Mouse (Mus musculus): Measurements from ENCODE around the gene Irf2bpl.
A peak's percentile ranks its signal among the peaks of the same experiment; 100 is the strongest.

Irf2bpl gene

DNA sequence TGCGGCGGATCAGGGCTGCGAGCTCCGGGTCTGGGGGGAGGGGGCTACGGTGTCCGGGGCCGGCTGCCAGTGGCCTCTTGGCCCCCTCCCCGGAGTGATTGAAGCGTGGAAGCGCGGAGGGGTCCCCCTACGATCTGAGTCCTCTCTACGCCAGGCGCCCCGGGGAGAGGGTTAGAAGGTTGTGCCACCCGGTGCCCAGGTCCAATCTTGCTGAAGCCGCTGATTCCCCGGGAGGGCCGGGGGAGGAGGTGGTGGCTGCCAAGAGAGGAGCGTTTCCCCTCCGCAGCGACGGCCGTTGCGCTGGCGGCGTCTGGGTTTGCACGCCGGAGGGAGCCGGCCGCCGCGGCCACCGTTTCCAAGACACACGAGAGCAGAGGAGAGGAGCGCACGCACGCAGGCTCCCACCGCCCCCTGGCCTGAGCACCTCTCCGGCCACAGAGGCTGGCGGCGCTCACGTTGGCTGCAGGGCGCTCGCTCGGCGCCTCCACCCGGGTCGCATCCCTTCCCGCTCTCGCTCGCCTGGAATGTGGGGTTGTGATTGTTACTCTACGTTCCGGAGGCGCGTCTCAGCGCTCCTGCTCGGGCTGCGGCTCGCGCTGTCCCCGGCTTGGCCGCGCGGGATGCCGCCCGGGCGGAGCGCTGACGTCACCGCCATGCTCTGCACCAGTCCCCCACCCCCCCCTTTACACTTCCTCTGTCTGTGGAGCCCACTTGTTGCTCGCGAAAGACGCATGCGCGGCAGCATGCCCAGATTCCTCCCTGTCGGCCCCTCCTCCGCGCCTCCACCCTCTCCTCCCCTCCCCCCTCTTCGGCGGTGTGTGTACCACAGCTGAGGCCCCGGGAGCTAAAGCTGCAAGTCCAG is at the start of gene Irf2bpl:
Irf2bpl (minus strand) TSS at position 602 of the 862 bp plus-strand sequence.
- peak; percentile 100 for DNase-seq

DNA sequence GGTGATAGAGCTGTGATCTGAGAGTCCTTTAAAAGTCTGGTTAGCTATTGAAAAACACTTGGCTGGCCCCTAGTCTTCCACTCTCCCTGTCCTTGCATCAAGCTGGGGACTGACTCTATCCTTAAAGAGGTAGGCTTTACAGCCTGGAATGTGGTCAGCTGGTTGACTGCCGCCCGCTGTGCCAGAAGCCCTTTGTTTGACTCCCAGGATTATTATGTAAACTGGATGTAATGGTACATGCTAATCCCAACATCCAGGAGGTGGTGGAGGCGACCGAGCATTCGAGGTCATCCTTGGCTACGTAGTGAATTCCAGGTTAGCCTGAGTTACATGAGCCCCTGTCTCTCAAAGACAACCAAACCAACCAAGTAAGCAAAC is 48.0 kb upstream of the Irf2bpl start:
- DNase-seq, result peak; percentile 99

DNA sequence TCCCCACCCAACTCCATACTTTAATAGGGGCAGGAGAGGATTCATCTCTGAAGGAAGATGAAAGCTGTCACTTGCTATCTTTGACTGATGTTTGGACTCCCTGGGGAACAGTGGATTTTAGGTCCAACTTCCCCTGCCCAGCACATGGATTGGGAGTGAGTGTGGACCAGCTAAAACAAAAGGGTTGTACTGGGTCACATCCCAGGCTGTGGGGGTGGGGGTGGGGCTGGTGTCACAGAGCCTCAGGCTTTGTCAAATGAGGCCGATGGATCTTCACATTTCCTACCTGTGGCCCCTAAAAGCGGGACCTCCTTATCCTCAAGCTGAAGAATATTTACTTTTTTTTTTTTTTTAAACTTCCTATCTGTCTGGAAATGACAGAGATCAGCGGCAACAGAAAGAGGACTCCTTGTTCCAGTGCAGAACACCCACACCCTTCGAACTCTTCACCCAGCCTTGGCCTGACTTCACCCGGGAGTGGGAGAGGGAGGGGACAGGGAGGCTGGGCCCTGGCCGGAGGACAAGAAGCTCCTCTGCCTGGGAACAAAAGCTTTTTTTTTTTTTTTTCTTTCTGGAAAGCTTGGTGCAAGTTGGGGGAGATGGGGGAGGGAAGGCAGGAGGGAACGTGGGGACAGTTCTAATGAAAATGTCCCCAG is 47.4 kb upstream of the Irf2bpl start:
- peak; percentile 100 for DNase-seq

DNA sequence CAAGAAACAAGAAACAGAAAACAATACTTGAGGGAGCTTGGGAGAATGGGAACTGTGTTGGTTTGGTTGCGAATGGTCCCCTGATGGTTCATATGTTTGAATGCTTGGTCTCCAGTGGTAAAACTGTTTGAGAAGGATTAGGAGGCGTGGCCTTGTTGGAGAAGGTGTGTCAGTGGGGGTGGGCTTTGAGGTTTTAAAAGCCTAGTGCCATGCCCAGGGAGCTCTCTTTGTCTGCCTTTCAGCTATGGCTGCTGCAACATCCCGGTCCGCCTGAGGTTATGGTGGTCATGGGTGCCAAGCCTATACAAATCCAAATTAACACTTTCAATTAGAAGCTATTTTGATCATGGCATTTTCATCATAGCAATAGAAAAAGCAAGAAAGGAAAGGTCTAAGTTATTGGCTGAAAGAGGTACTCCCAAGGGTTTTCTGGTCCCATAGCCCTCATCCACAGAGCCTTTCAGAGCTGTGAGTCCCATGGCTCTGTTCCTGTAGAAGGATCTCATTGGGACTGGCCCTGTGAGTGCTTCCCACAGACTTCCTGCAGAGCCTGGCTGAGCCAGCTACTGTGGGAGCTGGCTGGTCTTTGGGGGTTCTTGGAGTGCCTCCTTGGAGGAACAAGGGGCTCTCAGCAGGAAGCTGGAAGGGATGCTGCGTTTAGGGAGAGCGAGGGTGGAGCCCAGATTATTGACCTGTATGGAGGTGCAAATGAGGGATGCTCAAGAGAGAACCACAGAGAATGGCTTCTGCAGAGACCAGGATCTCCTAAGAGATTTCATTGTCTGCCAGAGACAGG is 46.5 kb upstream of the Irf2bpl start:
- peak; percentile 98 for DNase-seq

DNA sequence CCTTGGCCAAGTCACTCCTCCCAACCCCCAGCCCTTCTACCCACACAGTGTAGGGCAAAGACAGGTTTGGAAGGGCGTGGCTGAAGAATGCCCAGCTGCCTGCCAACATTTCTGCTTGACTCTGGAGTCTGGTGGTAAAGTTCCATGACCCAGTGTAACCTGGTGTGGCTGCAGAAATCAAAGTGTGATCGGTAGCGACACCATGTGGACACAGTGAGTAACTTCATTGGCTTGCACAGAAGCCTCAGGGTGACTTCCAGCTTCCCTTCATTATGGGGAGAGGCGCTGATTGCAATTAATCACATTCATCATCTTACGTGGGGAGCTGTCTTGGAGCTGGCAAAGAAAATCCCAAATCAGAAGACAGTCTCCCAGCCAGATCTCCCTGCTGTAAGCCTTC is 39.2 kb upstream of the Irf2bpl start:
- peak; percentile 98 for DNase-seq

DNA sequence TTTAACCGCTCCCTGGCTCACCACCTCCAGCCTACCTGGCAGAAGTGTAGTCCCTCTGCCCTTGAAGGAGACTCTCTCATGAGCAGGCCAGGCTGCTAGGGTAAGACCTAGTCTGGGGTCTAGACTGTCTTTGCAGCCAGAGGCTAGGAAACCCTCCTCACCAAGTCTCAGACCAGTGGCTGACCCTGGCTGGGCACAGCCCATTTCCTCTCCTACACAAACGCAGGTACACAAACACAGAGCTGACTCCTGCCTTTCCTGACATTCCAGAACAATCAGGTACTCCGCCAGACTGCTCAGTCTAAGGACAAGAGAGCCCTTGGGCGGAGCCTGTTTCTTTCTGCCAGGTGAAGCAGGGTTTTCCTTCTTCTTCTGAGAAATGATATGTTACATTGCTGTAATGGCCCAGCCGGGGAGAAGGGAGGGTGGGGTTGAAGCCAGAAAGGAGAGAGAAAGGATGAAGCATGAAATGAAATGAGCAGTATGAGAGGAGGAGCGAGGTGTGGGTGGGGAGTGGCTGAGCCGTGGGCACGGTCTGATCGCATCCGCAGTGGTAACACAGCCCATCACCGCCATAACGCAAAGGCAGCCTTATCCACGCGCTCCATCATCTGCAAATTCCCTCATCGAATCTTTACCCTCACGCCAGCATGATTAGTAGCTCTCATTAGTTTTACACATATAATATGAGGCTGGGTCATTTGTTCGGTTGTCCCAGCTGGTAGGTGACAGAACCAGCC is 34.6 kb upstream of the Irf2bpl start:
- DNase-seq, result no peak

DNA sequence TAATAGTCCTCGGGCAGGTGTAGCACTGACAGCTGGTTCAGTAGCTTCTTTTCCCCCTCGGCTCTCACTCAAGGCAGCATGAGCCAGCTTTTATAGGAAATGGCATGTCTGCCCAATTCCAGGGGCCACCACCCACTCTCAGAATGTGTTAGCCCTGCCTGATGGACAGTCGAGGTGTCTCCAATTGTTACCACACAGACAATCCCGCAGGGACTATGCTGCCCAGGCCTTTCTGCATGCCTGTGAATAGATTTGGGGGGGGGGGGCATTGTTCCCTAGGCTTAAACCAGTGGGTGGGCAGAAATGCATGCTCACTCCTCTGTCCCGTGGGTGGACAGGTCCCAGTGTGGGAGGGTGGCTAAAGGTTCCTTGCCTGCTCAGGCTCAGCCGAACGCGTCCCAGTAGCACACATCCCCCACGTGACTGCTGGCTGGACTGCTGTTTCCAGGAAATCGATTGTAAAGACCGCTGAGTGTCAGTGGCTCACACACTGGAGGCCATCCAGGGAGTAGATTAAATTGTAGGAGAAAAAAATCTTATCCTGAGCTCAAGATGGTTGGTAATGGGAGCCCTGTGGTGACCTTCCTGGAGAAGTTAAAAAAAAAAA is 33.9 kb upstream of the Irf2bpl start:
- peak; percentile 97 for DNase-seq

DNA sequence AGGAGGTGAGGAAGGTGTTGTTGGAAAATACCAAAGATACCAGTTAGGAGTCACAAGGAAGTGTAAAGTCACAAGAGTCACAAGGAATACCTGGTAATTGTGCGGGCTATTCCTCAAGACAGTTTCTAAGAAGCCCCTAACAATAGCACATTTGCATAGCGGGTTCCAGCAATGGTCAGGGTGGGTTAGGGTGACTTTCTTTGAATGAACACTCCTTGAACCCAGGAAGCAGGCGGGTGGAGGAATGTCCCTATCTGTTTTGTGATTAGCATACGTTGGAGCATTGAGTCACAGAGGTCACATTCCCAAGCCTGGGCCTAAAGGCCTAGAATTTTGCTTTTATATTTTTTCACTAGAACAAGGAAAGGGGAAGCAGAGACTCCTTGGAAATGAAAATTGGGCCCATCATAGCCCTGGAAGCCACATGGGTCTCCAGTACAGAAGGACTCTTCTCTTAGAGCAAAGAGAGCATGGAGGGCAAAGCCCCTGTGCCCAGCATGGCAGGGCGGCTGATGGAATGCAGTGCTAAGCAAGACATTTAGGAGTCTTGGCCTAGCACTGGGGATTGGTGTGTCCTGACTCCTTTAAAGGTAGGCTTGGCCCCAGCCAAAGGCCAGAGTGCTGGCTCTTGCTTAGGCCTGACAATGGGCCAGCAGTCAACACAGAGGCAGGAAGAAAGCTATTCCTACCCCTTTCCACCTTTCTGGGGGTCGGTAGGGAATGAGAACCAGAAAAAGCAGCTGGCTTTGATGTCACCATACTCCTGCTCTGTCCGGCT is 32.4 kb upstream of the Irf2bpl start:
- DNase-seq, result peak; percentile 86

DNA sequence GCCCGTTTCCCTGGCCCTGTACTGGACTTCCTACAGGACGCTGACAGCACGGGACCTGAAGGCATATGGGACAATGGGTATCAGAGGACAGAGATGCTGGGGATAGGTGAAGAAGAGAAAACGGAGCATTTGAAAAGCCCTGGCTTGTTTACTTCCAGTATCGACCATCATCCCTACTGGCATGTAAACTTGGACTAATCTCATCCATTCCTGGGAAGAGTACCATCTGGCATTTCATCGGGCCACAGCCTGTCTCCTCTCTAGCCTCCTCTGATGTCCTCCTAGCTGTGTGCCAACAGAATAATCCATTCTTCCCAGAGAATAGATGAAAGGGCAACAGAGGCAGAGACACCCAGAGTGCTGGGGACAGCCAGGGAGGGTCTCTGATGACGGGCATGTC is 31.0 kb upstream of the Irf2bpl start:
- no peak for DNase-seq

DNA sequence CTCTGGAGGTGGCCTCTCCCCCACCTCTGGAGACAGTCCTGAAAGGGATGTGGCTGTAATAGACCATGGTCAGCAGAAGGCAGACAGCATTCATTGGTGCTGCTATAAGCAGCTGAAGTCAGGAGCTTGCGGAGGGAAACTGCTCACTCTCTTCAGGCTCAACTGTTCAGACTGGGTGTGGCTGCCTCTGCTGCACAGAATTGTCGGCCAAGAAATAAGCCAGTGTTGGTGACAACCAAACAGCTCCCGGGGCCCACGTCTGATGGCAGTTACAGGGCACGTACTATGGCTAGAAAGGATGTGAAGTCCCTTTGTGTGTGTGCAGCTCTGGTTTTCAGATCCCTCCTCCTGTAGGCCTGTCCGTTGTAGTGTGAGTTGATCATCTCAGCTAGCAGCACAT is 30.2 kb upstream of the Irf2bpl start:
- DNase-seq, result peak; percentile 93

DNA sequence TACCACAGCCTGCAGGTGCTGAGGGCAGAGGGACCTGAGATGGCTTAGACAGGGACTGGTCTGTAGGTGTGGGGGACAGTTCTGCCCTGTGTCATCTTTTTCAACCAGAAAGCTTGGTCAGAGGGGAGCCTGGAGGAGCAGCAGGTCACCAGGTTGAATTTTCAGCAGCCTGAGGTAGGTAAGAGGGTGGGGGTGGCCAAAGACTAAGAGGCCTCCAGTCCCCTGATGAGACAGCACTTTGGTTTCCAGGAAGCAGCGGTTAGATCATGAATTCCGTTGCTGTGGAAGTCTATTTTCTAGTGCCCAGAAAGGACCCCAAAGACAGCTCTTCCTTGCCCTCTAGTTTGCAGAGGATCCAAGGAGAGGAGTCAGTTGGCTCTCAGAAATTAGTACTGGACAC is 29.8 kb upstream of the Irf2bpl start:
- DNase-seq, result no peak

DNA sequence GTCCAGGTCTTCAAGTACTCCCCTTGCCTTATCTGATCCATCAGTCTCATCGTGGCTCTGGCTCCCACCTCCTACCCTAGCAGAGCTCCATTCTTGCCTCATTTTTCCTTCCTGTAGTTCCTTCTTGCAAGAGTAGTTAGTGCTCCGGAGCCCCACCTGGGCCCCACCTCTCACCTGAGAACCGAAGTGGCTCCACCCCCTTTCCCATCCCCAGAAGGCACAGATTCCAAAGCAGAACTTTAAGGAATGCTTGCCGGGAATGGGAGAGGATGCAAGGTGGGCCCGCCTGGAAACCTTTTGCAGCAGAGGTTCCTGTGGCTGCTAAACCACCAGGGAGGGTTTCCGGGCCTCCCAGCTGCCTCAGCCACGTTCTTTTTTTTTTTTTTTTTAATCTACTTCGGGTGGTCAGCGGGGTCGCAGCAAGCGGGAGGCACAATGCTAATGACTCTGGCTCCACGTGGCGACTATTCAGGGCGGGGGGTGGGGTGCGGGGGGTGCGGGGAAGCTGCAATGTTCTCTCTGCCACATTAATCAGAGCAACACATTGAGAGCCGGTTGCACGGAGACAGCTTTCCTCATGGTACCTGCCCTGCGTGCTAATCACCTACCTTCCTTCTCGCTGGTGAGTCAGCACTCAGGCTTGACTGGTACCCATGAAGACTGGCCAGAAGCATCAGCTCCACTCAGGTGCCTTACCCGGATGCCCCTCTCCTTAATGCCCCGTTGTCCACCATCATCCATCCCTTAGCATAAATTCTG is 27.9 kb upstream of the Irf2bpl start:
- no peak for DNase-seq

DNA sequence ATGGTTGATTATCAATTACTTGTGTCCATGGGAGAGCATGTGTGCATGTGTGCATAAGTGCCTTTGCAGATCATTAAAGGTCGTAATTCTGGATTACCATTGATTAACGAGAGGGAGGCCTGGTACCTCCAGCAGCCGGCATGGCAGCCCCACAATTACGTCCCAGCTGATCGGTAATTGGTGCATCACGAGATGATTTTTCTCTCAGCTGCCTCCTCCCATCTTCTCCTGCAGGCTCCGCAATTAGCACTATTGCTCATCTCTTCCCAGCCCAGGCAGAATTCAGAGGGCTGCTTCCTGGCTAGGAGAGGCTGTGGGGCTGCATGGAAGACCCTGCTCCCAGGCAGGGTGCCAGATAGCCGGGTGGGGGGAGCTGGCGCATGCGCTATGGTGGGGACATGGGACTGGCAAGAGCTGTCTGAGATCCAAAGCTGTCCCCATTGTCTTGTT is 26.9 kb upstream of the Irf2bpl start:
- DNase-seq, result no peak

DNA sequence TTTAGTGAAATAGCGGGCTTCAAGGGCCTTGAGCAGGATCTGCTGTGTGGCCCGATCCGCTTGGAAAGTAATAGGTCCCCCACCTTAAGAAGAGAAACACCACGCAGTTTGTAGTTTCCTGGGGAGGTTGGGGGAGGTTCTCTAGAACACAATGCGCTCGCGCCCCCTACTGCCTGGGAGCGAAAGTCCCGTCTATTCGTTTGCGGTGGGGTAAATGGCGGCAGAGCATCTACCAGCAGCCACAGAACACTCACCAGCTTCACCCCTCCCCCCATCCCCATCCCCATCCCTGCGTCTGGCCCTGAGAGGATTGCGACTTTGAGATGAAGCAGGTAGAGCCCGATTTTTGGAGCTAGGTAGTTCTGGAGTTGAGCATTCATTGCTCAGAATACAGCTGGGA is 21.8 kb upstream of the Irf2bpl start:
- DNase-seq, result peak; percentile 98

DNA sequence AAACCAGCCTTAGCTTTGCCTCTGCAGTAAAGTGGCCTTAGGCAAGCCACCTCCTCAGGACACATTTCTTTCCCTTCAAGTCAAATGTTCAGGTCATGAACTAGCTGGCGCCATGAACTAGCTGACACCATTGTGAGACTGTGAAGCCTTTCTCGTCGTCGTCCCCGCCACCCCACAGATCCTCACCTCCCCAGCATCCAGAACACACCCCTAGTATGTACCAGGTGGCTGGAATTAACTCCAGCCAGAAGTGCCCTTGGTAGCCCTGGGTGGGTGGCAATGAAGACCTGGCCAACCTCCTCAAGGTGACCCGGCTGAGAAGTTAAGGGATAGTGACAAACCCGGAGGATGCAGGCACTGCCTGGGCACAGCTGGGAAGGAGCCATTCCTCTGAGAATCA is 21.3 kb upstream of the Irf2bpl start:
- peak; percentile 92 for DNase-seq

DNA sequence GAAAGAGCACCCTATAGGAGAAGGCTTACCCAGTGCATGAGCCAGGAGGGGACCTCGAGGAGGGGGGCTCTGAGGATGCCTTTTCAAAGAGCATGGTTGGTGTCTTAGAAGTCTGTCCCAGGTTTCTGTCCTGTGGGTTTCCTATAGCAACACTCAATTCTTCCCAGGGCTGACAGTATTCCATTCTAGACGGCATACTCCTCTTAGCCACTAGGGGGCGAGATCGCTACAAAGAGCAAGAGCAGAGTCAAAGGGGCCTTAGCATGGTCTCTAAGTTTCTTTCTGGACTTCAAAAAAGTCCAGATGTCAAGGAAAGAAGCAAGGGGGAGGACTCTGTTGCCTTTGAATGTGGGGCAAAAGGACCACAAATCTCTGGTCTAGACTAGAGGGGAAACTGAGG is 20.6 kb upstream of the Irf2bpl start:
- DNase-seq, result peak; percentile 95

DNA sequence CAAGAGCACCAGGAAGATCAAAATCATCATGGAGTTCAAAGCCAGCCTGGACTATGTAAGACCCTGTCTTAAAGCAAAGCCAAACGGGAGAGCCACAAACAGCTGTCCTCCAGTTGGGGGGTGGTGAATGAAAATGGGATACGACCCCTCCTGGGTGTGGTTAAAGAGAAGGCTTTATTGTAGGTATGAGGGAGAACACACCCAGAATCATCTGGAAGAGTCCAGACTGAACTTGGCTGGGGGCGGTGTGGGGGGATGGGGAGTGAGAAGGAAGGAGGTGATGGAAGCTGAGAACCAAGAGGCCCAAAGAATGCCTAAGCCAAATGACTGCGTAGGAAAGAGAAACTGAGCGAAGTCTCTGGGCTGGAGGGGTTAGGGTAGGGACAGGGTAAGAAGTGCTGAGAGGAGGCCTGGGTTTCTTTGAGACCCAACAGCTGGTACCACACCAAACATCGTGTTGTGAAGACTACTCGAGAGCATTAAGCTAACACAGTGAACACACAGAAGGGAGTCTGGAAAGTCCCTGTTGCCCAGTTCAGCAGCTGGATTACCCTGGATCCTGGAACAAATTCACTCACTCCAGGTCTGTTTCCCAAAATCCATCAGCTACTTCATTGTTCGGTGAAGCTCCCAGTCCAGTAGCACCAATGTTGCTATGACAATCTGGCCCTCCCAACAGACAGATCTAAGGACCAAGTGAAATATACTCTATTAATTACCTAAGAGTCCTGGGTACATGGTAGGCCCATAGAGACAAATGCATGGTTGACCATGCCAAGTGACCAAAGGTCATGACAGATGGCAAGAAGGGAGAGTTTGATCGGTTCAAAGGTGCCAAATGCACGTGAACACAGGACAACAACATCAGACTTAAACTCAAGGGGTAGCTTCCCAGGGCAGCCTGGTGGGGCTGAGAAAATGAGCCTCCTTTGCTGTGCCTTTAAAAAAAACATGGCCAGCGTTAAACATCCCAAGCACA is 19.5 kb upstream of the Irf2bpl start:
- DNase-seq, result peak; percentile 94

DNA sequence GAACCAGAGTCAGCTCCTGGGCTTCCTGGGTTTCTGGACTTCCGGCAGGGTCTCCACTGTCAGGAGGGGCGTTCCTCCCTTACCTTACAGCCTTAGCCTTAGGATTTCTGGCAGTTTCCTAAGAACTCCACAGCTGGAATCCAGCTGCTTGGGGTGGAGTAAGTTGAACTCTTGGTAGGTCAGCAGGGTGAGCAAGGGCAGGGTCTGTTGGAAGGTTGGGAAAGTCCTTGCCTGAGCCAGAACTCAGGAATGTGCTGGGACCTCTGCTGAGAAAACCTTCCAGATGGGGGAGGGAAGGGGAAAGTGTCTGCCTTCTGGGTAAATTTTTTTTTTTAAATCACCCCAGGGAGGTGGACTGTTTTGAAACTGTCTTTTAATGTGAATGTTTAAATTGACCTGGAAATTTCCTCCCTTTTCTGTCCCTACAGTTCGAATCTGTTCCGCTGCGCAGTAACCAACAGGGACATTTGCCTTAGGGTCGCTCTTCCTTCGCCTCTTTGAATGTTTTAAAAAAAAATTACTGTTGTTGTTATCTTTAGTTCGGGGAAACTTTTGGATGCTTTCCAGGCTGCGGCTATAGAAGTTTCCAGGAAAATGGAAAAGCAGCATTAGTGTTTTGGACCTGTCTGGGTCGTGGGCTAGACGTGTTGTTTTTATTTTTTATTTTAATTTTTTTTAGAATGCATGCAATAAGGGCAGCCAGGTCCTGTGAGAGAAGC is 15.0 kb upstream of the Irf2bpl start:
- DNase-seq, result peak; percentile 98

DNA sequence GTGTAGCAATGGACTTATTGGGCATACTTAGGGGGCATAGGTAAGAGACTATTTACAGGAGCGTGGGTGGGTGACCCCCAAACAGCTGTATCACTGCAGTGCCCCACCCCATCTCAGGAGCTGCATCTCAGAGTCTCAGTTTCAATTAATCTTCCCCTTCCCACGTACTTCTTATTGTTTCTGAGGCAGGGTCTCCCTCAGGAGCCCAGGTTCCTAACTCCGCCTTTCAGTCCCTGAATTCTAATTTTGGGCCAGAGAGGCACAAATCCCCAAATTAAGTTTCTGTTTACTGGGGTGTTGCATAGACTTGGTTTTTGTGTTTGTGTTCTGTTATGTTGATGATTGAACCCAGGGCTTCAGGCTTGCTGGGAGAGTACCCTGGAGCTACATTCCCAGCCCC is 13.8 kb upstream of the Irf2bpl start:
- peak; percentile 88 for DNase-seq
